Mouse (Mus musculus) C2C12 (cell line): ENCODE measurements at regions not wholly inside any gene's neighbourhood (a gene's known extent, or its start where the extent isn't known, plus 50 kb on each side); places are given as distances from the start of the nearest gene placed in this dataset.

Source experiments
- CTCF ChIP-seq: IDR thresholded peaks from one replicate; pipeline ENCODE4 v1.5.1; 2011; ENCODE audit not compliant: control insufficient read depth, insufficient read depth, insufficient read length
- USF1 ChIP-seq: IDR thresholded peaks from one replicate; pipeline ENCODE4 v1.6.1; 2011; ENCODE audit warnings: low read depth, mild to moderate bottlenecking, control low read depth, moderate library complexity

DNA sequence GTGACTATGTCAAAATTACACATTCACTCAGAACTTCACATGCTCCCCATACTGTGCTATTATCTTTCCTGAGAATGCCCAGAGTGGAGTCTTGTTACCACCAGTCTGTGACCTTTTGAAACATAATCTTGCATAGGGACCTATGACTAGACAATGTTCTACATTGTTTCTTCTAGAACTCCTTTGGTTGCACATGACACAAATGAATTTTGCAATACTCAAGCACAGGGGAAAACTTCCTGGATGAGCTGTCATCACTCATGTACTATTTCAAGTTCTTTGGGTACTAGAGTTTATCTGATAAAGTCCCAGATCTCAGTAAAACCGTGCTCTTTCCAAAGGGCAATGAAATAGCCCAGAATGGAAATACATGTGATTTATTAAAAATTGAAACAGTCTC, 1901.0 kb upstream of the Lrrc6 start:
- TF ChIP-seq CTCF (no peak), USF1 (peak; percentile 46)
